Mouse (Mus musculus): Measurements from ENCODE around the gene Bcl2l11.

Gene Bcl2l11

GRCm38 (mm10) chr2:128143992-128144391 lies 18.2 kb downstream of the Bcl2l11 start:
- no peak for DNase-seq

GRCm38 (mm10) chr2:128145433-128145832 lies 19.6 kb downstream of the Bcl2l11 start:
- DNase-seq, result no peak

GRCm38 (mm10) chr2:128149596-128149995 lies 23.8 kb downstream of the Bcl2l11 start:
- DNase-seq, result no peak

- DNase-seq, result no peak
These were observed 26.4 kb downstream of the Bcl2l11 start for GRCm38 (mm10) chr2:128152211-128152610.

- no peak for DNase-seq
These were observed 27.2 kb downstream of the Bcl2l11 start for GRCm38 (mm10) chr2:128152845-128153550.

- DNase-seq, result no peak
These were observed 27.7 kb downstream of the Bcl2l11 start for GRCm38 (mm10) chr2:128153551-128153910.

GRCm38 (mm10) chr2:128155412-128156066 lies 29.7 kb downstream of the Bcl2l11 start:
- no peak for DNase-seq

- DNase-seq, result no peak
These were observed 30.2 kb downstream of the Bcl2l11 start for GRCm38 (mm10) chr2:128156067-128156462.

GRCm38 (mm10) chr2:128156557-128157412 lies 30.9 kb downstream of the Bcl2l11 start:
- no peak for DNase-seq

- DNase-seq, result no peak
These were observed 33.0 kb downstream of the Bcl2l11 start for GRCm38 (mm10) chr2:128158734-128159410.

- DNase-seq, result no peak
These were observed 33.8 kb downstream of the Bcl2l11 start for GRCm38 (mm10) chr2:128159619-128160125.

GRCm38 (mm10) chr2:128163177-128163576 lies 37.3 kb downstream of the Bcl2l11 start:
- no peak for DNase-seq

- no peak for DNase-seq
These were observed 41.0 kb downstream of the Bcl2l11 start for GRCm38 (mm10) chr2:128166623-128167423.

GRCm38 (mm10) chr2:128167930-128168329 lies 42.1 kb downstream of the Bcl2l11 start:
- no peak for DNase-seq

- no peak for DNase-seq
These were observed 43.6 kb downstream of the Bcl2l11 start for GRCm38 (mm10) chr2:128169486-128169885.

GRCm38 (mm10) chr2:128169972-128170371 lies 44.1 kb downstream of the Bcl2l11 start:
- DNase-seq, result no peak

- no peak for DNase-seq
These were observed 44.8 kb downstream of the Bcl2l11 start for GRCm38 (mm10) chr2:128170614-128171013.

GRCm38 (mm10) chr2:128172266-128172665 lies 46.4 kb downstream of the Bcl2l11 start:
- DNase-seq, result peak; percentile 75

GRCm38 (mm10) chr2:128174176-128174575 lies 48.3 kb downstream of the Bcl2l11 start:
- no peak for DNase-seq

- no peak for DNase-seq
These were observed 48.9 kb downstream of the Bcl2l11 start for GRCm38 (mm10) chr2:128174604-128175342.

- no peak for DNase-seq
These were observed 49.8 kb downstream of the Bcl2l11 start for GRCm38 (mm10) chr2:128175625-128176024.
